Mouse (Mus musculus) kidney, adult 10 weeks (tissue): ENCODE data around the gene Spc24. TPM values are rescaled to one million over a fixed set of nuclear protein-coding genes. Genes with fewer than 3 reads are reported as not detected.

Experiments
- polyA plus RNA-seq: library from polyadenylated mRNA; stranded (reverse); fragments of 350-450 nt; fragmentation: Illumina TruSeq; extraction: RNeasy Lipid Tissue Mini Kit (QIAGEN cat#74804); gene quantifications from one replicate; pipeline ENCODE4 v1.2.3, GENCODE M21; 2014; ENCODE audit warnings: low read depth, low replicate concordance

Spc24 gene
- 1.2 TPM for polyA plus RNA-seq

DNA sequence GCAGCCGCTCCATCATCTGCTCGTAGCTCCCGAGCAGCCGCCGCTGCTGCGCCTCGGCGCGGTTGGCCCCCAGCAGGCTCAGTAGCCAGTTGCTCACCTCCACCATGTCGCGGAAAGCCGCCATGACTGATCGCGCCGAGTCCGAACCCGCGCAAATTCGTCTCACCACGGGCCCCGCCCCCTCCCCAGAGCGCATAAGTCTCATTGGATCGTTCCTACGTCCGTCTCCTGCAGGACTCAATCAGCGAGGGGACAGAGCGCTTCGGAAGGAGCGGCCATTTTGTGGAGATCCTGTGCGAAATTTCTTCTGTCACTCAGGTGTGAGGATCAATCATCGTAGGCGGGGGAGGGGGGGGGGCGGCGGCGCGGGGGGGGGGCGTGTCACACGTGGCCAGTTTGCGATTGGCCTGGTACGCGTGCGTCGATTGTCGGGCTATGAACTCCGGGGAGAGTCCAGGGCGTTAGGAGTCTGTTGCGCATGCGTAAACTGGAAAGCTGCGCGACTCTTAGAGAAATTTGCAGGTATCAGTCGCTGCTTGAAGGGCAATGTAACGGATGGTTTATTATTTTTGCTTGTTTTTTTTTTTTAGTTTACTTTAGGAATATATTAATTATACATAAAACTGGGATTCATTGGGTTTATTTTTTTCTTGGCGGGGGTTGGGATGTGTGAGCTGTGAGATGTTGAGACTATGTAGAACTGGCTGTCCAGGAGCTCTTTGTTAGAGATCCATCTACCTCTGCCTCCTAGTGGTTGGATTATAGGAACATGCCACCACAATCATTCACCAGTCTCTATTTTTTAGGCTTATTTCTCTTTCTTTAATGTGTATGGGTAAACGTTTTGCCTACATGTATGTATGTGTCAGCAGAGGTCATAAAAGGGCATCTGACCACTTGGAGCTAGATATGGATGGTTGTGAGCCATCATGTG is at the start of gene Spc24:
Spc24 (minus strand) TSS at position 149 of the 934 bp plus-strand sequence.

DNA sequence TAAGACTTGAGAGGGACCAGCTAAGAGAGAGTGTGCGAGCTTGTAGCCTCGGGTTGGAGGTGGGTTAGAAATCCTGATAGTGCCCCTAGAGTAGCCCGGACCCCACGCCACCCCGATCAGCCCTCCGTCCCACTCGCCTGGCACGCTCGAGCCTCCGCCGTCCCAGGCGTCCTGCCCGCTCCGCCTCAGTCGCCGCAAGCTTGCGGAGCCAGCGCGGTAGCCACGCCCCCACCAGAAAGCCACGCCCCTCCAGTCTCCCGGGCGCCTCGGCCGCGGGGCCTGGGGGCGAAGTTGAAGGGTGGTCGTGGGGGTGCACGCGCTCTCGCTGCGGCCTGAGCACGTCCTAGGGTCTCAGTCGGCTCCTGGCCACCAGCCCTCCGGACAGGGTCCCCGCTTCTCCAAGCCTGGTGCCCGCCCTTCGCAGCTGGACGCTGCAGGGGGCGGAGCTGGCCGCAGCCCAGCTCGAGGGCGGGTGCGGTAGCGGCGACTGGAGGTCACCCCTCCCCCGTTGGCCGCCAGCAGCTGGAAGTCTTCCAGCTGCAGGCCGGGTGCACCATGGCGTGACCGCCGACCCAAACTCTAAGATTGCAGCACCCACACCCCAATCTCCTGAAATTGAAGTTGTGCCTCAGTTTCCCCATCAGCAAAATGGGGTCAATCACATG is 38.4 kb upstream of the Spc24 start, which contains the start of gene Kank2:
Kank2 (minus strand) TSS at position 400 of the 665 bp plus-strand sequence.

DNA sequence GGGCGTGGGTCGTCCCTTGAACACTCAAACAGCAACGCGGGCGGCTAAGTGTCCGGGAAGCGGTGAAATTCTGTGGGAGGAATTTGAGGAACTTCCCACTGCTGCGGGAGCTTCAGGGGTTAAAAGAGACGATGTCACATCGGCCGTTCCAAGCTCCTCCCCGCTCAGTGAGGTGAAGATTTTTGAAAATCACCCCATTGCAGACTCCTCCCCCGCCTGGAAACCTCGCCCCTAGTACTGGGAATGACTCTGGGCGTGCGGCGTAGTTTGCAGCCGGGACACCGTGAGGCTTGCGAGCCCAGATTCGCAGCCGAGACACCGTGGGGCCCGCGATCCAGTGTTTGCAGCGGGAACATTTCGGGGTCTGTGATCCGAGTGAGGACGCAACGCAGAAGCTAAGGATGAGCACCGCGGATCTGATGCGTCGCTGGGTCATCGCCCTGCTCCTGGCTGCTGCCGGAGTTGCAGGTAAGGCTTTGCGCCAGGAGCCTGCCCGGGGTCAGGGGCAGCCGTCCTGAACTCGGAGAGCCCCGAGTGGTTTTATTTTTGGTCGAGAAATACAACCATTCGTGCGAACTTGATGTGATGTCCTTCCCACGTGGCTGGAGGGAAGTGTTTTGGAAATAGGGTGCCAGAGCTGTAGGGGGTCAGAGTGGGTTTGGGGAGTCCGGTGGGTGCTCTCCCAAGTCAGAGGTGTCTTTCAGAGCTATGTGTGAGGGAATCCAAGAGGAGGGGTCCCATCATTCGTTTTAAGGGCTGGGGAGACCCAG is 36.5 kb downstream of the Spc24 start, which contains the start of gene Ldlr:
Ldlr (plus strand) TSS at position 107 of the 770 bp plus-strand sequence.

Other genes with a start within 250 kb of the Spc24 start
- not detected for gene AB124611, start 234.1 kb downstream of the Spc24 start, polyA plus RNA-seq
- 2.7 TPM for gene Carm1, start 213.4 kb downstream of the Spc24 start, polyA plus RNA-seq
- 55.9 TPM for gene Timm29, start 167.6 kb downstream of the Spc24 start, polyA plus RNA-seq
- 6.8 TPM for gene Yipf2, start 167.5 kb downstream of the Spc24 start, polyA plus RNA-seq
- 3.3 TPM for gene Smarca4, start 144.1 kb downstream of the Spc24 start, polyA plus RNA-seq
- gene Ldlr, start 36.8 kb downstream of the Spc24 start, polyA plus RNA-seq, result 6.7 TPM
- gene Kank2, start 38.4 kb upstream of the Spc24 start, polyA plus RNA-seq, result 4.7 TPM
- not detected for gene Angptl8, start 75.2 kb upstream of the Spc24 start, polyA plus RNA-seq
- gene Dock6, start 92.3 kb upstream of the Spc24 start, polyA plus RNA-seq, result 3.0 TPM
- 1.9 TPM for gene Rab3d, start 157.9 kb upstream of the Spc24 start, polyA plus RNA-seq
- not detected for gene Ccdc159, start 167.2 kb upstream of the Spc24 start, polyA plus RNA-seq
- gene Tmem205, start 167.3 kb upstream of the Spc24 start, polyA plus RNA-seq, result 0.97 TPM
- gene Plppr2, start 176.7 kb upstream of the Spc24 start, polyA plus RNA-seq, result not detected
- 6.1 TPM for gene Swsap1, start 195.5 kb upstream of the Spc24 start, polyA plus RNA-seq
- not detected for gene Epor, start 203.2 kb upstream of the Spc24 start, polyA plus RNA-seq
- gene Rgl3, start 229.1 kb upstream of the Spc24 start, polyA plus RNA-seq, result 2.5 TPM
- not detected for gene Ccdc151, start 242.3 kb upstream of the Spc24 start, polyA plus RNA-seq
- gene Prkcsh, start 242.5 kb upstream of the Spc24 start, polyA plus RNA-seq, result 7.0 TPM